Mouse (Mus musculus): ENCODE measurements around the gene Ccdc190. TPM values are rescaled to one million over a fixed set of nuclear protein-coding genes. Genes with fewer than 3 reads are reported as not detected.
A peak's percentile ranks its signal among the peaks of the same experiment; 100 is the strongest.

Ccdc190 gene
- polyA plus RNA-seq, 1 experiment from 2014 or later: 2.3 TPM

GRCm38 (mm10) chr1:169947654-169948053 lies 19.2 kb downstream of the Ccdc190 start:
- Histone ChIP-seq H3K27ac (ENCODE audit: low read depth, low read length) (no peak overlapping the region), H3K36me3 (ENCODE audit: control insufficient read depth, insufficient read depth, low read length) (peaks cover 20% of the 10 kb centered on the region), H3K27me3 (replicated peaks; ENCODE audit: control insufficient read depth, insufficient read depth, low read length) (no peaks in the 10 kb centered on the region), H3K4me3 (ENCODE audit: low read depth, low read length) (no peak overlapping the region), H3K4me2 (ENCODE audit: low read length) (no peak overlapping the region), H3K4me1 (ENCODE audit: control insufficient read depth, insufficient read depth, low read length) (no peaks in the 10 kb centered on the region), H3K9ac (ENCODE audit: low read length) (no peak overlapping the region), H3K9me3 (replicated peaks; ENCODE audit: control insufficient read depth, low read length) (no peaks in the 10 kb centered on the region; the same call in 1 of the 2 replicates)
- WGBS: 79% methylated on average over 6 of the region's 6 CpGs
- no peak for DNase-seq (ENCODE audit: low spot score)
- no peak for ATAC-seq

GRCm38 (mm10) chr1:169948280-169948679 lies 19.8 kb downstream of the Ccdc190 start:
- no peaks in the 10 kb centered on the region; the same call in 1 of the 2 replicates for H3K9me3 ChIP-seq (replicated peaks; ENCODE audit: control insufficient read depth, low read length)
- H3K27ac ChIP-seq (ENCODE audit: low read depth, low read length): no peak overlapping the region
- H3K4me2 ChIP-seq (ENCODE audit: low read length): no peak overlapping the region
- DNase-seq (ENCODE audit: low spot score): no peak
- H3K27me3 ChIP-seq (replicated peaks; ENCODE audit: control insufficient read depth, insufficient read depth, low read length): no peaks in the 10 kb centered on the region
- no peak overlapping the region for H3K4me3 ChIP-seq (ENCODE audit: low read depth, low read length)
- no peaks in the 10 kb centered on the region for H3K4me1 ChIP-seq (ENCODE audit: control insufficient read depth, insufficient read depth, low read length)
- 90% methylated on average over 7 of the region's 7 CpGs for WGBS
- no peak overlapping the region for H3K9ac ChIP-seq (ENCODE audit: low read length)
- no peak for ATAC-seq
- H3K36me3 ChIP-seq (ENCODE audit: control insufficient read depth, insufficient read depth, low read length): peaks cover 25% of the 10 kb centered on the region

- Histone ChIP-seq H3K4me3 (ENCODE audit: low read depth, low read length) (no peak overlapping the region), H3K9ac (ENCODE audit: low read length) (no peak overlapping the region), H3K9me3 (replicated peaks; ENCODE audit: control insufficient read depth, low read length) (no peaks in the 10 kb centered on the region; the same call in 1 of the 2 replicates), H3K27ac (ENCODE audit: low read depth, low read length) (no peak overlapping the region), H3K27me3 (replicated peaks; ENCODE audit: control insufficient read depth, insufficient read depth, low read length) (no peaks in the 10 kb centered on the region), H3K4me2 (ENCODE audit: low read length) (no peak overlapping the region), H3K36me3 (ENCODE audit: control insufficient read depth, insufficient read depth, low read length) (peaks cover 25% of the 10 kb centered on the region), H3K4me1 (ENCODE audit: control insufficient read depth, insufficient read depth, low read length) (no peaks in the 10 kb centered on the region)
- no peak for DNase-seq (ENCODE audit: low spot score)
- WGBS: 82% methylated on average over 7 of the region's 7 CpGs
- ATAC-seq: no peak
These were observed 20.4 kb downstream of the Ccdc190 start for GRCm38 (mm10) chr1:169948866-169949265.

GRCm38 (mm10) chr1:169949981-169950380 lies 21.5 kb downstream of the Ccdc190 start:
- WGBS: 84% methylated on average over 7 of the region's 7 CpGs
- DNase-seq (ENCODE audit: low spot score) (no peak), ATAC-seq (no peak)
- peaks cover 34% of the 10 kb centered on the region for H3K36me3 ChIP-seq (ENCODE audit: control insufficient read depth, insufficient read depth, low read length)
- H3K27me3 ChIP-seq (replicated peaks; ENCODE audit: control insufficient read depth, insufficient read depth, low read length): no peaks in the 10 kb centered on the region
- no peaks in the 10 kb centered on the region; the same call in 1 of the 2 replicates for H3K9me3 ChIP-seq (replicated peaks; ENCODE audit: control insufficient read depth, low read length)
- H3K4me2 ChIP-seq (ENCODE audit: low read length): no peak overlapping the region
- H3K4me3 ChIP-seq (ENCODE audit: low read depth, low read length): no peak overlapping the region
- no peak overlapping the region for H3K9ac ChIP-seq (ENCODE audit: low read length)
- no peak overlapping the region for H3K27ac ChIP-seq (ENCODE audit: low read depth, low read length)
- H3K4me1 ChIP-seq (ENCODE audit: control insufficient read depth, insufficient read depth, low read length): no peaks in the 10 kb centered on the region

GRCm38 (mm10) chr1:169950651-169951050 lies 22.2 kb downstream of the Ccdc190 start:
- no peaks in the 10 kb centered on the region for H3K9me3 ChIP-seq (replicated peaks; ENCODE audit: control insufficient read depth, low read length)

GRCm38 (mm10) chr1:169951561-169951960 lies 23.1 kb downstream of the Ccdc190 start:
- Histone ChIP-seq H3K9me3 (replicated peaks; ENCODE audit: control insufficient read depth, low read length) (no peaks in the 10 kb centered on the region), H3K4me2 (ENCODE audit: low read length) (no peak overlapping the region), H3K9ac (ENCODE audit: low read length) (no peak overlapping the region), H3K4me3 (ENCODE audit: low read depth, low read length) (no peak overlapping the region), H3K36me3 (ENCODE audit: control insufficient read depth, insufficient read depth, low read length) (peaks cover 49% of the 10 kb centered on the region), H3K27ac (ENCODE audit: low read depth, low read length) (no peak overlapping the region), H3K27me3 (replicated peaks; ENCODE audit: control insufficient read depth, insufficient read depth, low read length) (no peaks in the 10 kb centered on the region), H3K4me1 (ENCODE audit: control insufficient read depth, insufficient read depth, low read length) (no peaks in the 10 kb centered on the region)
- WGBS: 90% methylated on average over 6 of the region's 6 CpGs
- no peak for DNase-seq (ENCODE audit: low spot score)
- ATAC-seq: no peak

More at GRCm38 (mm10) chr1:169950651-169951050, 22.2 kb downstream of the Ccdc190 start:
- H3K27ac ChIP-seq (ENCODE audit: low read depth, low read length): no peak overlapping the region
- ATAC-seq (no peak), DNase-seq (ENCODE audit: low spot score) (no peak)
- no peaks in the 10 kb centered on the region for H3K4me1 ChIP-seq (ENCODE audit: control insufficient read depth, insufficient read depth, low read length)
- H3K4me3 ChIP-seq (ENCODE audit: low read depth, low read length): no peak overlapping the region
- H3K4me2 ChIP-seq (ENCODE audit: low read length): no peak overlapping the region
- no peak overlapping the region for H3K9ac ChIP-seq (ENCODE audit: low read length)
- peaks cover 41% of the 10 kb centered on the region for H3K36me3 ChIP-seq (ENCODE audit: control insufficient read depth, insufficient read depth, low read length)
- H3K27me3 ChIP-seq (replicated peaks; ENCODE audit: control insufficient read depth, insufficient read depth, low read length): no peaks in the 10 kb centered on the region
- WGBS: 90% methylated on average over 4 of the region's 4 CpGs

- Histone ChIP-seq H3K4me3 (ENCODE audit: low read depth, low read length) (no peak overlapping the region), H3K27me3 (replicated peaks; ENCODE audit: control insufficient read depth, insufficient read depth, low read length) (no peaks in the 10 kb centered on the region), H3K27ac (ENCODE audit: low read depth, low read length) (no peak overlapping the region), H3K9me3 (replicated peaks; ENCODE audit: control insufficient read depth, low read length) (no peaks in the 10 kb centered on the region), H3K4me1 (ENCODE audit: control insufficient read depth, insufficient read depth, low read length) (no peaks in the 10 kb centered on the region), H3K9ac (ENCODE audit: low read length) (no peak overlapping the region), H3K4me2 (ENCODE audit: low read length) (no peak overlapping the region), H3K36me3 (ENCODE audit: control insufficient read depth, insufficient read depth, low read length) (peaks cover 55% of the 10 kb centered on the region)
- DNase-seq (ENCODE audit: low spot score) (no peak), ATAC-seq (no peak)
- WGBS: 93% methylated on average over 10 of the region's 10 CpGs
These were observed 24.2 kb downstream of the Ccdc190 start for GRCm38 (mm10) chr1:169952636-169953035.

DNA sequence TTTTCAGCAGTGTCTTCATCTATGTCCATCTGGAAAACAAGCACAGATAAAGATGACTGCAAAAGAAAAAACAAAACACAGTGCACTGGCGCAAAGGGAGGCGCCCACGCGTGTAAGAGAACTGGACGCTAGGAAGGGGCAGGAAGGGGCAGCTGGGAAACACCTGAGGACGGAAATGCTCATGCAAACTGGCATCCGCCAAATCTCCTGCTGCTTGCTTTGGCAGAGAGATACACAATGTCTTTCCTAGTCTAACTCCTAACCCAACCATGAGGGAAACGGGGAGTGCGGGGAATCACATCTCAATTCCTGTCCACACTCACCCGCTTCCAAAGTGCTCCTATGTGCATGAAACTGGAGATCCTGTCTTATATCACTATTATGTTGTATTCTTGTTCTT lies 24.7 kb downstream of the Ccdc190 start:
- no peaks in the 10 kb centered on the region for H3K4me1 ChIP-seq (ENCODE audit: control insufficient read depth, insufficient read depth, low read length)
- H3K27ac ChIP-seq (ENCODE audit: low read depth, low read length): no peak overlapping the region
- ATAC-seq: no peak
- 97% methylated on average over 10 of the region's 10 CpGs for WGBS
- DNase-seq (ENCODE audit: low spot score): no peak
- no peak overlapping the region for H3K4me3 ChIP-seq (ENCODE audit: low read depth, low read length)
- H3K9me3 ChIP-seq (replicated peaks; ENCODE audit: control insufficient read depth, low read length): no peaks in the 10 kb centered on the region
- H3K27me3 ChIP-seq (replicated peaks; ENCODE audit: control insufficient read depth, insufficient read depth, low read length): no peaks in the 10 kb centered on the region
- no peak overlapping the region for H3K4me2 ChIP-seq (ENCODE audit: low read length)
- peaks cover 60% of the 10 kb centered on the region for H3K36me3 ChIP-seq (ENCODE audit: control insufficient read depth, insufficient read depth, low read length)
- H3K9ac ChIP-seq (ENCODE audit: low read length): no peak overlapping the region

GRCm38 (mm10) chr1:169968792-169969515 lies 40.5 kb downstream of the Ccdc190 start, which contains the start of gene Hsd17b7:
Gene Hsd17b7 (minus strand): TSS chr1:169969241.
- peak within 1 kb of the TSS; percentile 52 for H3K4me3 ChIP-seq (ENCODE audit: low read depth, low read length)
- under 1% methylated on average over 47 of the region's 48 CpGs for WGBS
- no peaks in the 10 kb centered on the region for H3K27me3 ChIP-seq (replicated peaks; ENCODE audit: control insufficient read depth, insufficient read depth, low read length)
- H3K9ac ChIP-seq (ENCODE audit: low read length): peak within 1 kb of the TSS; percentile 66
- ATAC-seq: peak; percentile 100
- H3K9me3 ChIP-seq (replicated peaks; ENCODE audit: control insufficient read depth, low read length): no peaks in the 10 kb centered on the region
- H3K36me3 ChIP-seq (ENCODE audit: control insufficient read depth, insufficient read depth, low read length): peaks cover 21% of the 10 kb centered on the region
- peak within 1 kb of the TSS; percentile 79 for H3K4me2 ChIP-seq (ENCODE audit: low read length)
- H3K27ac ChIP-seq (ENCODE audit: low read depth, low read length): peak within 1 kb of the TSS; percentile 85
- DNase-seq (ENCODE audit: low spot score): peak; percentile 100
- peaks cover 9% of the 10 kb centered on the region for H3K4me1 ChIP-seq (ENCODE audit: control insufficient read depth, insufficient read depth, low read length)

Data from forebrain, embryonic 14.5 days (tissue).